Mouse (Mus musculus) kidney, embryonic 16.5 days (tissue): ENCODE data around the gene Pax3. TPM values are rescaled to one million over a fixed set of nuclear protein-coding genes. Genes with fewer than 3 reads are reported as not detected.
A peak's percentile ranks its signal among the peaks of the same experiment; 100 is the strongest.

Experiments used
- ATAC-seq: fragments of 200-750 bp; cut with Nextera tagmentation; 2 replicates; pipeline ENCODE4 v1.8.0; 2017; ENCODE audit warnings: moderate TSS enrichment; ENCODE audit not compliant: low FRiP score, low TSS enrichment
- H3K27ac ChIP-seq: fragments of 300-500 bp; sonication (generic); 2 replicates; pipeline ENCODE4 v1.5.1; 2014; ENCODE audit warnings: low read length
- H3K27me3 ChIP-seq: fragments of 300-500 bp; sonication (generic); 2 replicates; pipeline ENCODE4 v1.6.1; 2014; ENCODE audit warnings: low read length, control low read depth, mixed read lengths; ENCODE audit not compliant: insufficient read depth
- H3K36me3 ChIP-seq: fragments of 300-500 bp; sonication (generic); 2 replicates; pipeline ENCODE4 v1.6.1; 2014; ENCODE audit warnings: low read length, control low read depth, mixed read lengths; ENCODE audit not compliant: insufficient read depth
- H3K4me1 ChIP-seq: fragments of 300-500 bp; sonication (generic); 2 replicates; pipeline ENCODE4 v1.6.1; 2014; ENCODE audit warnings: low read length, control low read depth, mixed read lengths; ENCODE audit not compliant: insufficient read depth
- H3K4me2 ChIP-seq: fragments of 300-500 bp; sonication (generic); replicated peaks from 2 replicates; pipeline ENCODE4 v1.6.1; 2014; ENCODE audit warnings: low read depth, low read length
- H3K4me3 ChIP-seq: fragments of 300-500 bp; sonication (generic); 2 replicates; pipeline ENCODE4 v1.5.1; 2014; ENCODE audit warnings: mild to moderate bottlenecking, low read length
- H3K9ac ChIP-seq: fragments of 300-500 bp; sonication (generic); replicated peaks from 2 replicates; pipeline ENCODE4 v1.6.1; 2014; ENCODE audit warnings: low read length
- H3K9me3 ChIP-seq: fragments of 300-500 bp; sonication (generic); 2 replicates; pipeline ENCODE4 v1.6.1; 2016; ENCODE audit warnings: low read length, control low read depth
- WGBS: fragments of 180-500 bp; shearing (Covaris S2); extraction: QIAGEN DNeasy Blood & Tissue Kit; methylation state at CpG from one replicate; pipeline ENCODE4 v1.1.7; 2014; 5-methylcytosine and 5-hydroxymethylcytosine counted together
- polyA plus RNA-seq: library from polyadenylated mRNA; unstranded; fragments of >200 nt; fragmentation: Nextera tagmentation; extraction: Ambion mirVana; gene quantifications from 2 replicates; pipeline ENCODE4 v1.2.1, GENCODE M21; 2015

Gene Pax3
- polyA plus RNA-seq, 1 experiment from 2014 or later, result 0.05 TPM

DNA sequence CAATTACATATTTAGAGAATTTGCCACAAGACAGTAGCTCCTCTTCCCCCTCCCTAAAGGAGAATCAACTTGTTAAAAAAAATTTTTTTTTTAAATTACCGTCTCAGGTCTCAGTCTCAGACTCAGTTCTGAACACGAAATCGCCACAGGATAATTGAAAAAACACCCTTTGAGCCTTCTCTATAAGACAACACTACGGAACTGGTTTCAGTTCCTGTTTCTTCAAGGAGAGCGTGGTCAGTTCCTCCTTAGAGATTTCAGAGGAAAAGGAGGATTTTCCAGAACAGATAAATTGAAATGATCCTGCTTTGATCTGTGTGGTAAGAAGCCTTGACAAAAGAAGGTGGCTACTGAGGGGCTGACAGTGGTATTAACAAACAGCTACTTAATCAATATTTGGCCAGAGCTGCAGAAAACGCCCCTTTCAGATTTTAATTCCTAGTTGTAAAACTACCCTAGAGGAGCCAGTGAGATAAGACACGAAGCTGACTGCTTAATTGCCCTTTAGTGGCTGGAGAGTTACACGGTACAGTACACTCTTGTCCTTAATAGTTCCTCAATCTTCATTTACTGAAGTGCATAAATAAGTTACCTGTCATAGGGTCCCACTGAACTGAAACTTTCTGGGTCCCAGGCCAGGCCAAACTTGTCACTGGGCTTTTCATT, 9.7 kb downstream of the Pax3 start:
- H3K27ac ChIP-seq, result no peak overlapping the region
- H3K4me3 ChIP-seq, result no peak overlapping the region
- no peaks in the 10 kb centered on the region for H3K36me3 ChIP-seq
- H3K27me3 ChIP-seq, result peaks cover 91% of the 10 kb centered on the region
- peaks cover 17% of the 10 kb centered on the region for H3K4me1 ChIP-seq
- ATAC-seq, result peak; percentile 80; the same call in 1 of the 2 replicates
- no peaks in the 10 kb centered on the region for H3K9me3 ChIP-seq
- H3K4me2 ChIP-seq, result no peak overlapping the region
- no peak overlapping the region for H3K9ac ChIP-seq
- WGBS, result 2% methylated on average over 8 of the region's 8 CpGs

DNA sequence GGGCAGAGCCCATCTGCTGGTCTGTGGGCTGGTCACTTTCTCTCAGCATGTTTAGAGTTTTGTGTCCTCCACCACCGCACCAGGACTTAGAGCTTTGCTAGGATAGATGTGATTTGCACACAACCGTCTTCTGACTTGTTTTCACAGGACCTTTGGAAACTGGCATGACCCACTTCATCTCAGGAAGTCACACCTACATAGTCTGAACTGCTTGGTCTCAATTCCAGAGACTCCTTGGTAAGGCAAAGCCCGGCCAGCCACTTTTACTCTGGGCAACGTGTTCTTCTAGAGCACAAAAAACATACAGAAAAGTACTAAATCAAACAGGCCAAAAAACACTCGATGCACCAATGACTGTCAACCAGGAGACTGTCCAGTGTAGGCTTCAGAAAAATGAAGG, 14.0 kb downstream of the Pax3 start:
- Histone ChIP-seq H3K27me3 (peaks cover 83% of the 10 kb centered on the region), H3K27ac (no peak overlapping the region), H3K4me2 (no peak overlapping the region), H3K4me3 (no peak overlapping the region), H3K9me3 (no peaks in the 10 kb centered on the region), H3K4me1 (peaks cover 6% of the 10 kb centered on the region; the same call in 1 of the 2 replicates), H3K36me3 (no peaks in the 10 kb centered on the region), H3K9ac (no peak overlapping the region)
- no peak for ATAC-seq
- 46% methylated on average over 5 of the region's 5 CpGs for WGBS

DNA sequence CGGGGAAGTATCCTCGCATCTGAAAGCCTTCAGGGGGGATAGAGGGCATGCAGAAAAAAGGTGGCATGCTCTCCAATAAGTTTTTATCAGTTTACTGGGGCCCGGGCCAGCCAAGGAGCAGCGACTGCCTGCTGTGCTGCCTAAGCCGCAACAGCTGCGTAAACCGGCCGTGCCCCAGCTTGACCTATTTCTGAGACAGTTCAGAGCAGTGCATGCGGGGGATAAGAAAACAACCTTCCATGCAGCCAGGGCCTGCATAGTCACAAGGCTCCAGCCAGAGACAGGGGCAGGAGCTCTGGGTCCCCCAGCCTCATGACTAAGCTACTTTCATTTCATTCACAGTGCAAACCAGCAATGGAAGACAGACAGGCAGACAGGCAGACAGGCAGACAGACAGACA, 15.1 kb downstream of the Pax3 start:
- Histone ChIP-seq H3K4me3 (peak overlapping the region; percentile 8; the same call in 1 of the 2 replicates), H3K9ac (no peak overlapping the region), H3K36me3 (no peaks in the 10 kb centered on the region), H3K4me2 (no peak overlapping the region), H3K4me1 (no peaks in the 10 kb centered on the region), H3K9me3 (no peaks in the 10 kb centered on the region), H3K27me3 (peaks cover 82% of the 10 kb centered on the region), H3K27ac (no peak overlapping the region)
- no peak for ATAC-seq
- WGBS, result 12% methylated on average over 9 of the region's 9 CpGs

DNA sequence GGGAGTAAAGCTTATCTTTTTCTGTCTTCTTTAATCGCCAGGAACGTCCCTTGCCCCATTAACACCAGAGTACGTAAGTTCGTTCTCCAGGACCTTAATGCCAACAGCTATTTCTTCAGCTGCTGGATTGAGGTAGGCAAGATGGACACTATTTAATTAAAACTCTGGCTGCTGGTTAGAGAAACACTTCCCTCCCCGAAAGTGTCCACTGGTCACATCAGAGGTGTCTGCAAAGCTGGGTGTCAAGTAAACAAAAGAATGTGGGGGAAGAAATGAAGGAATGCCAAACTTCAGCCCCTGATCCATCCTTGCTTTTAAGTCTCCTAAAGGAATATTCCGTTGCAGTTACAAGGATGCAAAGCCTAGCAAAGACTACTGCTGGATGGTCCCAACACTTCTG, 24.6 kb downstream of the Pax3 start:
- H3K27me3 ChIP-seq, result peaks cover 82% of the 10 kb centered on the region
- no peak overlapping the region for H3K27ac ChIP-seq
- no peak overlapping the region for H3K4me2 ChIP-seq
- WGBS, result 42% methylated on average over 6 of the region's 6 CpGs
- no peaks in the 10 kb centered on the region for H3K9me3 ChIP-seq
- no peak overlapping the region for H3K4me3 ChIP-seq
- no peaks in the 10 kb centered on the region for H3K36me3 ChIP-seq
- no peak overlapping the region for H3K9ac ChIP-seq
- H3K4me1 ChIP-seq, result no peaks in the 10 kb centered on the region
- ATAC-seq, result no peak

DNA sequence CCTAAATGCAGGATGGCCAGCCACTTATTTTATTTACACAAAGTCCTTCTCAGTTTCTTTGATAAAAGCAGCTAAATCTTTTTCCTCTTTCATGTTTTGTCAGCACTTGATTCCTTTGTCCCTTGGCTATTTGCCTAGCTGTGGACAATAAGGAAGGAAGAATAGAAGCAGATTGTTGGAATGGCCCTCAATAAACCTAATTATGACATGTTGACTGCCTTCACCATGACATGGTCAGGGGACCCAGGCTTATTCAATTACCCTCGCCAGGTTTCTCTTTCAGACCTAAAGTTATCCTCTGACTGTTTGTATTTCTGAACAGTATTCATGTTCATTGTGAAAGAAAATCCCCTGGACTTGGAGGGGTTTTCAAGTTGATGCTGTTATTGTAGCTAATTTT, 25.3 kb downstream of the Pax3 start:
- Histone ChIP-seq H3K27me3 (peaks cover 82% of the 10 kb centered on the region), H3K9me3 (no peaks in the 10 kb centered on the region), H3K36me3 (no peaks in the 10 kb centered on the region), H3K27ac (no peak overlapping the region), H3K9ac (no peak overlapping the region), H3K4me1 (no peaks in the 10 kb centered on the region), H3K4me2 (no peak overlapping the region), H3K4me3 (no peak overlapping the region)
- no peak for ATAC-seq
- WGBS, result 26% methylated on average over 1 of the region's 1 CpGs

DNA sequence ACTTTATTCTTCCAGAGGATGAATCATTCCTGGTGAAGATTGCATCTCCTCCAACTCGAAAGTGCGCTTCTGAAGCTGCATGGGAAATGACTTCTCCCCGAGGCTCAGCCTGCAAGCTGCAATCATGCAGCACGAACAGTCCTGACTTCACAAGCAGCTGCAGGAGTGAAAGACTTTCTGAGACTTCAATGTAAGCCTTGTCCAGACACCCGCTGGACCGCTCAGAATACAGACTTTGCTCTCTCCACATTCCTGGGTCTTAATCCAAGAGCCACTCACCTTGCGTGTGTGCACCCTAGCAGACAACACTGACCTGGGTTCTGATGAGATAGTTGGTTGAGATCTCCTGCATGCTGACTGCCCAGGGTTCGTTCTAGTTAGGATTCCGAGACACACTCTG, 26.2 kb downstream of the Pax3 start:
- Histone ChIP-seq H3K4me2 (no peak overlapping the region), H3K4me1 (no peaks in the 10 kb centered on the region), H3K4me3 (no peak overlapping the region), H3K27ac (no peak overlapping the region), H3K9me3 (no peaks in the 10 kb centered on the region), H3K36me3 (no peaks in the 10 kb centered on the region), H3K27me3 (peaks cover 80% of the 10 kb centered on the region), H3K9ac (no peak overlapping the region)
- 47% methylated on average over 9 of the region's 9 CpGs for WGBS
- no peak for ATAC-seq

DNA sequence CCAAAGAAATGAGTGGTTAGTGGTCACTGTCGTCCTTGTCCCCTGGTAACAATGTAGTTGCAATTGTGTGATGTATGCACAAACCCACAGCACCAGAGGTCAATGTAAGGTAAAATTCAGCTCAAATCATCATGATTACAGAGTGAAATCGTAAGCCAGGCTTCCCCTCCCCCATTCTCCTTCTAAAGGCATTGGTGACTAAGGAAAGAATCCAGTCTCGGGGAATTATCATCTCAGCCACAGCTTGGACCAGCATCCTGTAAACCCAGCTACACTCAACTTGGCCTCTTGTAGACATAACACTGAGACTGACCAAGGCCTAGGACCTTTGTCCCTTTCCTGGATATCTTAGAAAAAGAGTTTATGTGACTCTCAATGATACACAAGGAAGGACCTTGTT, 28.1 kb downstream of the Pax3 start:
- Histone ChIP-seq H3K27ac (no peak overlapping the region), H3K4me1 (no peaks in the 10 kb centered on the region), H3K9ac (no peak overlapping the region), H3K27me3 (peaks cover 83% of the 10 kb centered on the region), H3K9me3 (no peaks in the 10 kb centered on the region), H3K36me3 (no peaks in the 10 kb centered on the region), H3K4me3 (no peak overlapping the region), H3K4me2 (no peak overlapping the region)
- no peak for ATAC-seq
- 71% methylated on average over 3 of the region's 3 CpGs for WGBS

DNA sequence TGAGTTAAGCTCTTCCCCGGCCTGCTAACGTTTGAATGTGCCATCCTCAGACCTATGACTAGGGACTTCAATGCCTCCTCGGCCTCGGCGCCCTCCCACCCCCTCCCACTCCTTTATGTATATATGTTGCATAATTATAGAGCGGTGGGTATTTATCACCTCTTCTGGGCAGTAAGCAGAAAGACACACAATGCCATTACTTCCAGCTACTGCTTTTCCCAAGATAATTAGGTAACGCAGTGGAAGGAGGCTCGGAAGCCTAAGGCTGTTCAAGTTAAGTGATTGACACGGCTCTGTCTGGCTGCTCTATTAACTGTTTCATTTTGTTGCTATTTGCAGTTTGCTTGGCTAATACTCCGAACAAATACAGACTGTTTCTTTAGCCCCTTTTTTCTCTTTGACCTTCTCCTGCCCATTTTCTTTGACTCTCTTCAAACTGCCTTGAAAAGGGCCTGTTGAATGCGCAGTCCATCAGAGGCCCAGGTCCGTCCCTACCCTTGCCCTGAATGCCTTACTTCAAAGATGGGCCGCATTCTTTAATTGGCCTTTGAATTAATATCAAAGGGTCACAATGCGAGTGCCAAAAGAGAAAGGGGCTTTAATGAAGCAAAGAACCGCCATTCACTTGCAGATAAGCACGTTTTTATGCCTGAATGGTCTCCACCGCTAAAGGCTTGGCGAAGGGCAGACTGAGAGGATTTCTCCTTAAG, 29.2 kb downstream of the Pax3 start:
- no peak for ATAC-seq
- H3K9ac ChIP-seq, result no peak overlapping the region
- H3K4me3 ChIP-seq, result no peak overlapping the region
- 32% methylated on average over 18 of the region's 18 CpGs for WGBS
- no peaks in the 10 kb centered on the region for H3K9me3 ChIP-seq
- no peaks in the 10 kb centered on the region for H3K36me3 ChIP-seq
- H3K4me2 ChIP-seq, result no peak overlapping the region
- no peaks in the 10 kb centered on the region for H3K4me1 ChIP-seq
- peaks cover 83% of the 10 kb centered on the region for H3K27me3 ChIP-seq
- H3K27ac ChIP-seq, result no peak overlapping the region

DNA sequence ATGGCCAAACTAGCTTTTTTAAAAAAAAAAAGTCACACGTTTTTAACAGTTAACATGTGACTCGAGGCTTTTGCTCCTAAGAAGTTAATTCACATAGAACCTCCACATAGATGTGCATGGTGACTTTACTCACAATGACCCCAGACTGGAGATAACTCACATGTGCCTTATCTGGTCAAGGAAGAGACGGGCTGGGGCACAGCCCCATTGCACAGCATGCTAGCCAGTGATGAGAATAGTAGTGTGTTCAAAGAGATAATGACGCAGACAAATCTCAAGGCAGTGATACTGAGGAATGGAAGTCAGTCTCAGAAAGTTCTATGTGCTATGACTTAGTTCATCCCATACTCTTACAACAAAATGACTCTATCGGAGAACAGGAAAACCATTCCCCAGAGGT, 35.2 kb downstream of the Pax3 start:
- Histone ChIP-seq H3K4me1 (no peaks in the 10 kb centered on the region), H3K4me3 (no peak overlapping the region), H3K9ac (no peak overlapping the region), H3K9me3 (no peaks in the 10 kb centered on the region), H3K36me3 (no peaks in the 10 kb centered on the region), H3K27ac (no peak overlapping the region), H3K27me3 (peaks cover 73% of the 10 kb centered on the region), H3K4me2 (no peak overlapping the region)
- 81% methylated on average over 5 of the region's 5 CpGs for WGBS
- ATAC-seq, result no peak

DNA sequence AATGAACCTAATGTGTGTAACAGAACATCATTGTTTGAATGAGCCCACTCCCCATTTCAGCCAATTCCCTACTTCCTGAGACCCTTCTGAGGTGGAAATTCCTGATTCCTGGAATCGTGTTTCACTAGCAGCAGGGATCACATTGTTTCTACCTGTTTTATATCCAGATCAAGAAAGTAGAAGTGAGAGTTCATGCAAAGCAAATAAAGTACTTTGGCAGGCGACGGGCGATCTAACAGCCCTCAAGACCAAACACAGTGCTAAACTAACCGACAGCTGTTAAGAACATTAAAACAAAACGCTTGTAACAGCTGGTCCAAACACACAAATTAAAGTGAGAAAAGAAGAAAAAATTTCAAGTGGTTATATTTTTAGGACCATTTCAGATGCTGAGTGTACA, 39.0 kb downstream of the Pax3 start:
- peaks cover 62% of the 10 kb centered on the region for H3K27me3 ChIP-seq

More for the DNA sequence above, 39.0 kb downstream of the Pax3 start:
- H3K27ac ChIP-seq, result no peak overlapping the region
- no peaks in the 10 kb centered on the region for H3K36me3 ChIP-seq
- WGBS, result 8% methylated on average over 6 of the region's 6 CpGs
- no peak overlapping the region for H3K9ac ChIP-seq
- H3K4me2 ChIP-seq, result no peak overlapping the region
- no peaks in the 10 kb centered on the region for H3K9me3 ChIP-seq
- no peak overlapping the region for H3K4me3 ChIP-seq
- H3K4me1 ChIP-seq, result no peaks in the 10 kb centered on the region
- no peak for ATAC-seq
